Mouse (Mus musculus): ENCODE measurements around the gene Prkaa1. TPM values are rescaled to one million over a fixed set of nuclear protein-coding genes. Genes with fewer than 3 reads are reported as not detected.

Prkaa1 gene
- polyA plus RNA-seq (2015; fragmentation: Nextera tagmentation; extraction: Ambion mirVana), result 14.8 and 16.2 TPM in 2 replicates

DNA sequence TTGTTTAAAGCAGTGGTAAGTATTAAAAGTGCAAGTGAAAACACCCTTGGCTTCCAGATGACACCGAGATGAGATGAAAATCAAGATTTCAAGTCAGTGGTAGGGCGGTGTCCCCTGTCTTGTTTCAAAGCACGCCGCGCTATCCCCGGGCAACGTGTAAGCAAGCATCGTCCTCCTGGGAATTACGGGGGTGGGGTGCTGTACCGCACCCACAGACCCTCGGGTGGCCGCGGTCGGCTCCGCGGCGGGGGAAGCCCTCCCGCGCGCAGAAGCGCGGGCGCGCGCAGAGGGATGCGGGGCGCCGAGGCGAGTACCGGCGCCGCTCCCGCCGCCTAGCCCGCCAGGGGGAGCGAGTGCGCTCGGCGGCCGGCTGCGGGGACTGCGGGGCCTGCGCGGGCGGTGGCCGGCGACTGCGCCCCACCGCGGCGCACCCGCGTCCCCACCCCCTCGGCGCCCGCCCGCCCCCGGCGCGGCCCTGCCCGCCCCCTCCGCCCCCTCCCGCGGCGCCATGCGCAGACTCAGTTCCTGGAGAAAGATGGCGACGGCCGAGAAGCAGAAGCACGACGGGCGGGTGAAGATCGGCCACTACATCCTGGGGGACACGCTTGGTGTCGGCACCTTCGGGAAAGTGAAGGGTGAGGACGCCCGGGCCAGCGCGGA, at the start of gene Prkaa1:
TSS of gene Prkaa1 (plus strand) at position 501 of the 660 bp plus-strand sequence.
- H3K27me3 ChIP-seq (replicated peaks; ENCODE audit: control insufficient read depth, insufficient read depth, low read length), result no peaks in the 10 kb centered on the region
- peak within 1 kb of the TSS; percentile 91 for H3K27ac ChIP-seq (ENCODE audit: low read length)
- peak within 1 kb of the TSS; percentile 89 for H3K9ac ChIP-seq (replicated peaks; ENCODE audit: low read depth, low read length)
- peaks cover 14% of the 10 kb centered on the region for H3K4me1 ChIP-seq (replicated peaks; ENCODE audit: control insufficient read depth, insufficient read depth, low read length)
- H3K9me3 ChIP-seq (ENCODE audit: control insufficient read depth, low read length), result no peaks in the 10 kb centered on the region
- peak within 1 kb of the TSS; percentile 91 for H3K4me3 ChIP-seq (replicated peaks; ENCODE audit: low read length)
- WGBS, result under 1% methylated on average over 60 of the region's 80 CpGs
- ATAC-seq, result peak; percentile 92
- H3K36me3 ChIP-seq (ENCODE audit: control insufficient read depth, insufficient read depth), result no peaks in the 10 kb centered on the region
- H3K4me2 ChIP-seq (ENCODE audit: low read length), result peak within 1 kb of the TSS; percentile 88

DNA sequence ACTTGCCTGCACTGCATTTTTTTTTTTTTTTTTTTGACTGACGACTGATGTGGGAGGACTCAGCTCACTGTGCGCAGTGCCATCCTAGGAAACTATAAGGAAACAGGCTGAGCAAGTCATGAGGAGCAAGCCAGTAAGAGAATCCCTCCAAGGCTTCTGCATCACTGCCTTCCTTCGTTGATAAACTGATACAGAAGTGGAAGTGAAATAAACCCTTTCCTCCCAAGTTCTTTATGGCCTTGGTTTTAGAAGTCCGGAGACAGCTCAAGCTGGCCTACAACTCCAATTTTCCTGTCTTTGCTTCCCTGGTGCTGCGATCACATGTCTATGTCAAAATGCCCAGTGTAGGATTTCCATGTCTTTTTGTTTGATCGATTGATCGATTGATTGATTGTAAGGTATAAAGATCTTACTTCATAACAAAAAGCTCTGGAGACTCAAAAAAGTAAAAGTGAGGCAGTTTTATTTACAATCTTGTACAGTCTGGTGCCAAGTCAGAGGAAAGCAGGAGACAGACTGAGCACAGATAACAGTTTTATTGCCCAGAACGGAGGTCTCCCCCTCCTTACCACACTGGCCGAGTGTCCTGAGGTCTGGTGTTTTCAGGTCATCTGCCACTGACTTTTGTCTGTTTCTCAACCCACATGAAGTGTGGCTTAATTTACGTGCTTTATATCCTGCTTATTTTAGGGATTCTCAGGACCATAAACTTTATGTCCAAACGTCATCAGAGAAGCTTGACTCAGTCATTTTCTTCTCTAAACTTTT, 47.9 kb upstream of the Prkaa1 start:
- no peak for ATAC-seq
- WGBS, result 92% methylated on average over 11 of the region's 11 CpGs

DNA sequence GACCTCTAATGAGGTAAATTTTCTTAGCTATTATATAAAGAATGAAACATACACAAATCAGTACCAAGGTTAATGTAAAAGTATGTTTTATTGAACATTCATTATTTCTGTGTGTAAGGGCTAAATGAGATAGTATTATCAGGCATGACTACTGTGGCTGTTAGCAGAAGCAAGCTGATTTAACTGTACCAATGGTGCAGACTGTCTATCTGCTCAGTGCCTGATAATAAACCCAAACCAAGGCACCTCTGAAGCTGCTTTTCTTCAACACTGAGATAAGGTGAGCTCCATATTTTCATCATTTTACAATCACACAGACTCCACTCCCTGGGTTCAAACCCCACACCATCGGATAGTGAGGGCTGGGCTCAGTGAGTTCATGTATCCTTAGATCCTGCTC, 46.3 kb upstream of the Prkaa1 start:
- H3K4me3 ChIP-seq (replicated peaks; ENCODE audit: low read length), result no peak overlapping the region
- no peaks in the 10 kb centered on the region for H3K27me3 ChIP-seq (replicated peaks; ENCODE audit: control insufficient read depth, insufficient read depth, low read length)
- no peaks in the 10 kb centered on the region for H3K9me3 ChIP-seq (ENCODE audit: control insufficient read depth, low read length)
- 95% methylated on average over 1 of the region's 1 CpGs for WGBS
- no peak overlapping the region for H3K27ac ChIP-seq (ENCODE audit: low read length)
- H3K4me2 ChIP-seq (ENCODE audit: low read length), result no peak overlapping the region
- no peaks in the 10 kb centered on the region for H3K4me1 ChIP-seq (replicated peaks; ENCODE audit: control insufficient read depth, insufficient read depth, low read length)
- ATAC-seq, result no peak
- H3K36me3 ChIP-seq (ENCODE audit: control insufficient read depth, insufficient read depth), result no peaks in the 10 kb centered on the region
- H3K9ac ChIP-seq (replicated peaks; ENCODE audit: low read depth, low read length), result no peak overlapping the region

More for the DNA sequence above, 47.9 kb upstream of the Prkaa1 start:
- Histone ChIP-seq H3K36me3 (ENCODE audit: control insufficient read depth, insufficient read depth) (no peaks in the 10 kb centered on the region), H3K9ac (replicated peaks; ENCODE audit: low read depth, low read length) (no peak overlapping the region), H3K4me2 (ENCODE audit: low read length) (no peak overlapping the region), H3K27ac (ENCODE audit: low read length) (no peak overlapping the region), H3K27me3 (replicated peaks; ENCODE audit: control insufficient read depth, insufficient read depth, low read length) (no peaks in the 10 kb centered on the region), H3K9me3 (ENCODE audit: control insufficient read depth, low read length) (no peaks in the 10 kb centered on the region), H3K4me1 (replicated peaks; ENCODE audit: control insufficient read depth, insufficient read depth, low read length) (no peaks in the 10 kb centered on the region), H3K4me3 (replicated peaks; ENCODE audit: low read length) (no peak overlapping the region)

DNA sequence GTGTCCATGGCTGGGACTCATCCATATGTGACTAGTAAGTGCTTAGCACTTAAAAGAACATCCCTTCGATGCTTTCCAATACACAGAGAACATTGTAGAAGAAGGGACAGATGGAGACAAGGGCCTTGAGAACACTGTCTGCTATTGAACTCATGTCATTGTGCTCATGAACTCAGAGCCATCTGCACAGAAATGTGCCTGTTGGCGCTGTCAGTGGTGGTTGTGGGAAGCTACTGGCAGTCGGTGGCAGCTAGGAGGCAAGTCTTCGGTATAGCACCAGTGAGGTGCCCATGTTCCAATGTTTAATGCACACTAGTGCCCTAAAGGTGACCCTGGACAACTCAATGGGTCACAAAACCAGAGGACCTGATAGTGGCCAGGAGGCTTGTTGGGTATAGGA, 41.3 kb upstream of the Prkaa1 start:
- Histone ChIP-seq H3K27me3 (replicated peaks; ENCODE audit: control insufficient read depth, insufficient read depth, low read length) (no peaks in the 10 kb centered on the region), H3K27ac (ENCODE audit: low read length) (no peak overlapping the region), H3K9ac (replicated peaks; ENCODE audit: low read depth, low read length) (no peak overlapping the region), H3K4me2 (ENCODE audit: low read length) (no peak overlapping the region), H3K4me1 (replicated peaks; ENCODE audit: control insufficient read depth, insufficient read depth, low read length) (no peaks in the 10 kb centered on the region), H3K4me3 (replicated peaks; ENCODE audit: low read length) (no peak overlapping the region), H3K36me3 (ENCODE audit: control insufficient read depth, insufficient read depth) (no peaks in the 10 kb centered on the region), H3K9me3 (ENCODE audit: control insufficient read depth, low read length) (no peaks in the 10 kb centered on the region)
- WGBS, result 95% methylated on average over 4 of the region's 4 CpGs
- no peak for ATAC-seq

DNA sequence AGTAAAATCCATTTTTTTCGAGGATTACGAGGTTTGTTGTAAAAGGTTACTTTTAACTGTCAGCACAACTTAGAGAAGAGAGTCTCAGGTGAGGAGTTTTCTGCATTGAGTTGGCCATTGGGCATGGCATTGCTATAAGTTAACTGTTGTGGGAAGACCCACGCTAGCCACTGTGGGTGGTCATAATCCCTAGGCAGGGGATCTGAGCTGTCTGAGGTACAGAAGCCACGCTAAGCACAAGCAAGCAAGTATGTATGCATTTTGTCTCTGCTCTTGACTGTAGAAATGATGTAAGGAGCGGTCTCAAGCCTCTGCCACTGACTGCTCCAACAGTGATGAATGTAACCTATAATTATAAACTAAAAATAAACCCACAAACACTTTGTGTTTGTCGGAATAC, 37.8 kb upstream of the Prkaa1 start:
- 0 out of 2 replicates have a peak, but pooled peaks have one; percentile 23 for ATAC-seq

DNA sequence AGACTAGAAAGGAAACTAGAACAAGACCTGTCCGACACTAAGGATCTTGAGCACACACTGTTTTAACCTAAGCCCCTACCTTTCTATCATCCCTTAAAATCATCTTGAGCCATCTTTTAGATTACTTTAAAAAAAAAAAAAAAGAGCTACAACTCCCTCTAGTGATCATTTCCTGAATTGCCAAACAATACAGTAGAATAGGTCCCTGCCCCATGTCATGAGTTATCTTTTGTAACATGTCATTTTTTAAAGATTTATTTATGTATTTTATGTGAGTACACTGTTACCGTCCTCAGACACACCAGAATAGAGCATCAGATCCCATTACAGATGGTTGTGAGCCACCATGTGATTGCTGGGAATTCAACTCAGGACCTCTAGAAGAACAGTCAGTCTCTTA, 37.4 kb upstream of the Prkaa1 start:
- WGBS, result 45% methylated on average over 2 of the region's 2 CpGs
- Histone ChIP-seq H3K9ac (replicated peaks; ENCODE audit: low read depth, low read length) (no peak overlapping the region), H3K27me3 (replicated peaks; ENCODE audit: control insufficient read depth, insufficient read depth, low read length) (no peaks in the 10 kb centered on the region), H3K36me3 (ENCODE audit: control insufficient read depth, insufficient read depth) (no peaks in the 10 kb centered on the region), H3K4me2 (ENCODE audit: low read length) (no peak overlapping the region), H3K4me3 (replicated peaks; ENCODE audit: low read length) (no peak overlapping the region), H3K27ac (ENCODE audit: low read length) (no peak overlapping the region), H3K4me1 (replicated peaks; ENCODE audit: control insufficient read depth, insufficient read depth, low read length) (no peaks in the 10 kb centered on the region), H3K9me3 (ENCODE audit: control insufficient read depth, low read length) (no peaks in the 10 kb centered on the region)
- ATAC-seq, result peak; percentile 43; the same call in 1 of the 2 replicates

More for the DNA sequence above, 37.8 kb upstream of the Prkaa1 start:
- Histone ChIP-seq H3K27me3 (replicated peaks; ENCODE audit: control insufficient read depth, insufficient read depth, low read length) (no peaks in the 10 kb centered on the region), H3K9me3 (ENCODE audit: control insufficient read depth, low read length) (no peaks in the 10 kb centered on the region), H3K4me3 (replicated peaks; ENCODE audit: low read length) (no peak overlapping the region), H3K36me3 (ENCODE audit: control insufficient read depth, insufficient read depth) (no peaks in the 10 kb centered on the region), H3K9ac (replicated peaks; ENCODE audit: low read depth, low read length) (no peak overlapping the region), H3K4me1 (replicated peaks; ENCODE audit: control insufficient read depth, insufficient read depth, low read length) (no peaks in the 10 kb centered on the region), H3K27ac (ENCODE audit: low read length) (no peak overlapping the region), H3K4me2 (ENCODE audit: low read length) (no peak overlapping the region)
- 80% methylated on average over 6 of the region's 6 CpGs for WGBS

DNA sequence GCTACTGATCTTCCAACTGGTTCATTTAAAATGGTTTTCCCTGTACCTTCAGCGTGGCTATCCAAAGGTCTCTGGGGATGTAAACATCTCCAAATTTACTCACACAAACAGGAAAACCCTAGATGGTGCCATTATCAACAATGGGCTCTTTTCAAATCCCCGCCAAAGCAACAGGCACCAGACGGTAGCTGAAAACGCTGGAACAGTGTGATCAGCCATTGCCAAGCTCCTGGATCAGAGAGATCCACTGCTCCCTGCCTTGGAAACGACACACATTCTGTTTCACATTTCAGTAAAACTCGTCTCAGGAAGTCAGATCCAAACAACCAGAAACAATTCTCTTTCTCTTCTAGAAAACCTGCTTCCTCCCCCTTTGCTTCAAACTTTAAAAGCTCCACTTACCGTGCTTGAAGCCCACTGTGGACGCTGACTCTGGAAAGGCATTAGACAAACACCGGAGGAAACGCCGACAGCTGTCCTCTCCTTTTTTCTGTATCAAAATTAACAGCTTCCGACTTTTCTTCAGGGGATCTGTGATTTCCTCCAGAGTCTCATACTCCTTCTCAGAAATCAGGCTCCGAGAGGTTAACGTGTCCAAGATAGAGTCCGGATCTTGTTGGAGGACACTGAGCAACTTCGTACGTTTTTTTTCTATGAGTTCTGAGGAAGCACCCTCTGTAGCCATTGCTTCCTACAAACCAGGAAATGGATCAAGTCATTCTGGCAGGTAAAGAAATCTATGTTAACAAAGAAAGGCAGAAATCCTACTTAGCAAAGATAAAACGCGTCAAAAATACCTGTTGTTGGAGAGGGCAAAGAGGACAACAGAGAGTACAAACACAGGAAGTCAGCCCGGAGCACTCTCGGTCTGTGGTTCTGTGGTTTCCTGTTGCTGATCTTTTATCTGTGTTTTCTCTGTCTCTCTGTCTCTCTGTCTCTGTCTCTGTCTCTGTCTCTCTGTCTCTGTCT, 35.7 kb upstream of the Prkaa1 start, which contains the start of gene Card6:
TSS of gene Card6 (minus strand) at position 854 of the 969 bp plus-strand sequence.
- WGBS, result 67% methylated on average over 21 of the region's 21 CpGs
- no peaks in the 10 kb centered on the region for H3K9me3 ChIP-seq (ENCODE audit: control insufficient read depth, low read length)
- H3K4me2 ChIP-seq (ENCODE audit: low read length), result no peak within 1 kb of the TSS
- ATAC-seq, result no peak
- no peak within 1 kb of the TSS for H3K9ac ChIP-seq (replicated peaks; ENCODE audit: low read depth, low read length)
- no peaks in the 10 kb centered on the region for H3K36me3 ChIP-seq (ENCODE audit: control insufficient read depth, insufficient read depth)
- no peak within 1 kb of the TSS for H3K4me3 ChIP-seq (replicated peaks; ENCODE audit: low read length)
- no peaks in the 10 kb centered on the region for H3K27me3 ChIP-seq (replicated peaks; ENCODE audit: control insufficient read depth, insufficient read depth, low read length)
- no peak within 1 kb of the TSS for H3K27ac ChIP-seq (ENCODE audit: low read length)
- no peaks in the 10 kb centered on the region for H3K4me1 ChIP-seq (replicated peaks; ENCODE audit: control insufficient read depth, insufficient read depth, low read length)

DNA sequence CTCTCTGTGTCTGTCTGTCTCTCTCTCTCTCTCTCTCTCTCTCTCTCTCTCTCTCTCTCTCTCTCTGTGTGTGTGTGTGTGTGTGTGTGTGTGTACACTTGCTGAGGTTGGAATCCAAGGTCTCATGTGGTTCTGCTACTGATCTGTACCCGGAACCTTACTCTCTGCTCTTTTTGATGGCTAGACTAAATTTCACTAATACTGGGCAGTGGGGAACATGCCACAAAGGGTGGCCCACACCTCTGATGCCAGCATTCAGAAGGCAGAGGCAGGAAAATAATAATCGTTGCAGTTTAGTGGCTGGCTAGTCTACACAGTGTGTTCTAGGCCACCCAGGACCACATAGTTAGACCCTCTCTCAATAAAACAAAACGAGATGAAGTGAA, 35.0 kb upstream of the Prkaa1 start:
- Histone ChIP-seq H3K9ac (replicated peaks; ENCODE audit: low read depth, low read length) (no peak overlapping the region), H3K9me3 (ENCODE audit: control insufficient read depth, low read length) (no peaks in the 10 kb centered on the region), H3K27me3 (replicated peaks; ENCODE audit: control insufficient read depth, insufficient read depth, low read length) (no peaks in the 10 kb centered on the region), H3K4me3 (replicated peaks; ENCODE audit: low read length) (no peak overlapping the region), H3K4me1 (replicated peaks; ENCODE audit: control insufficient read depth, insufficient read depth, low read length) (no peaks in the 10 kb centered on the region), H3K27ac (ENCODE audit: low read length) (no peak overlapping the region), H3K4me2 (ENCODE audit: low read length) (no peak overlapping the region), H3K36me3 (ENCODE audit: control insufficient read depth, insufficient read depth) (no peaks in the 10 kb centered on the region)
- ATAC-seq, result no peak
- WGBS, result 79% methylated on average over 3 of the region's 3 CpGs

DNA sequence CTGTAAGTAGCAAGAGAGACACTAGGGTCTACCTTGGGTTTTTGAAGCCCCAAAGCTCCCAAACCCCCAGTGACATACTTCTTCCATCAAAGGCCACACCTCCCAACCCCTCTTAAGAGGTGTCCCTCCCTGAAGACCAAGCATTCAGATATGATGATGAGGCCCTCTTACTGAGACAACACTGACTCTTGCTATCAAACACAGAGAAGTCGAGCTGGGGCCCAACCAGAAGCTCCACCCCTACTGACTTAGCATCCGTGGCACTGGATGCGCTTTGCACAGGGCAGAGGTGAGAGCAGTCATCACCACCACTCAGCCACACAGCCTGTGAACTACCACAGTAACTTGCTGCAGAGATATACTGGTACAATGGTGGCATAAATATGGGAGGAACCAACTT, 31.0 kb upstream of the Prkaa1 start:
- WGBS, result 81% methylated on average over 3 of the region's 3 CpGs
- Histone ChIP-seq H3K36me3 (ENCODE audit: control insufficient read depth, insufficient read depth) (no peaks in the 10 kb centered on the region), H3K9ac (replicated peaks; ENCODE audit: low read depth, low read length) (no peak overlapping the region), H3K4me2 (ENCODE audit: low read length) (no peak overlapping the region), H3K9me3 (ENCODE audit: control insufficient read depth, low read length) (no peaks in the 10 kb centered on the region), H3K4me3 (replicated peaks; ENCODE audit: low read length) (no peak overlapping the region), H3K4me1 (replicated peaks; ENCODE audit: control insufficient read depth, insufficient read depth, low read length) (peaks cover 11% of the 10 kb centered on the region), H3K27me3 (replicated peaks; ENCODE audit: control insufficient read depth, insufficient read depth, low read length) (no peaks in the 10 kb centered on the region), H3K27ac (ENCODE audit: low read length) (no peak overlapping the region)
- no peak for ATAC-seq

All from forebrain, embryonic 16.5 days (tissue).